Mouse (Mus musculus): ENCODE results near the gene Dnajc28.

GRCm38 (mm10) chr16:91614552-91614951 is 4.3 kb downstream of the Dnajc28 start:
- no peak for TF ChIP-seq CTCF (IDR thresholded peaks at IDR 0.05; ENCODE audit: low read depth, low read length)
- TF ChIP-seq POLR2A (IDR thresholded peaks at IDR 0.05; ENCODE audit: borderline replicate concordance, low read depth, low read length): no peak

All from bone marrow macrophage, adult 2 months (primary cell).